14 mouse cellular contexts compared by ENCODE assay signal in genomic region chr5:123079568-123079967, GRCm38 (mm10). TPM values are rescaled to one million over a fixed set of nuclear protein-coding genes. Genes with fewer than 3 reads are reported as not detected.
A peak's percentile ranks its signal among the peaks of the same experiment; 100 is the strongest.
DNase-seq lines count a peak whose midpoint lies in the region; ATAC-seq and TF ChIP-seq lines count a peak whose summit lies in the region.
"Had no signal": no experiment of that assay in that cellular context is flagged by ENCODE, and none has a peak within 500 bp of the region (broad histone marks: within the 10 kb centered on the region; RNA-seq: fewer than 3 reads in every experiment).

No protein-coding gene starts in this region.

- no peaks in the 10 kb centered on the region for H3K9me3 ChIP-seq in embryonic facial prominence, embryonic 13.5 days
- H3K9me3 ChIP-seq in embryonic facial prominence, embryonic 10.5 days = peaks cover 6% of the 10 kb centered on the region; the same call in 1 of the 2 replicates
- H3K9me3 ChIP-seq in intestine, embryonic 14.5 days (ENCODE audit: control insufficient read depth, low read length) = 0 out of 2 replicates have a peak, but pooled peaks cover 4% of the 10 kb centered on the region
- H3K9me3 ChIP-seq in intestine, postnatal 0 days (ENCODE audit: control insufficient read depth) = no peaks in the 10 kb centered on the region
- H3K9me3 ChIP-seq in midbrain, embryonic 11.5 days (ENCODE audit: control insufficient read depth, low read length) = peaks cover 2% of the 10 kb centered on the region; the same call in 1 of the 2 replicates
- H3K9me3 ChIP-seq in midbrain, embryonic 14.5 days (ENCODE audit: control insufficient read depth, low read length) = no peaks in the 10 kb centered on the region
- H3K9me3 ChIP-seq: midbrain, embryonic 12.5 days; neural tube, embryonic 13.5 days had no signal

- WGBS in embryonic facial prominence, embryonic 13.5 days = 86% methylated on average over 1 of the region's 1 CpGs
- 84% methylated on average over 1 of the region's 1 CpGs for WGBS in embryonic facial prominence, embryonic 10.5 days
- 66% methylated on average over 1 of the region's 1 CpGs for WGBS in intestine, embryonic 14.5 days
- 88% methylated on average over 1 of the region's 1 CpGs for WGBS in intestine, postnatal 0 days
- 93% methylated on average over 1 of the region's 1 CpGs for WGBS in midbrain, embryonic 11.5 days
- WGBS in midbrain, embryonic 14.5 days = 91% methylated on average over 1 of the region's 1 CpGs

- no peaks in the 10 kb centered on the region for H3K36me3 ChIP-seq in embryonic facial prominence, embryonic 13.5 days
- peaks cover 4% of the 10 kb centered on the region; the same call in 1 of the 2 replicates for H3K36me3 ChIP-seq in embryonic facial prominence, embryonic 10.5 days (replicated peaks)
- no peaks in the 10 kb centered on the region for H3K36me3 ChIP-seq in intestine, embryonic 14.5 days (ENCODE audit: control insufficient read depth, insufficient read depth, low read length)
- no peaks in the 10 kb centered on the region for H3K36me3 ChIP-seq in intestine, postnatal 0 days (ENCODE audit: control insufficient read depth, insufficient read depth)
- H3K36me3 ChIP-seq in midbrain, embryonic 11.5 days (ENCODE audit: control insufficient read depth, insufficient read depth, low read length) = no peaks in the 10 kb centered on the region
- H3K36me3 ChIP-seq in midbrain, embryonic 14.5 days (ENCODE audit: control insufficient read depth, insufficient read depth, low read length) = no peaks in the 10 kb centered on the region
- no peaks in the 10 kb centered on the region for H3K36me3 ChIP-seq in myocyte (ENCODE audit: control insufficient read depth, insufficient read depth)
- H3K36me3 ChIP-seq: midbrain, embryonic 12.5 days; neural tube, embryonic 13.5 days had no signal

- DNase-seq in embryonic facial prominence, embryonic 10.5 days (ENCODE audit: low spot score) = no peak
- DNase-seq in intestine, embryonic 14.5 days (ENCODE audit: low spot score) = no peak
- DNase-seq in midbrain, embryonic 11.5 days (ENCODE audit: low spot score, missing footprints) = peak; percentile 10
- DNase-seq in midbrain, embryonic 14.5 days = no peak
- no peak for DNase-seq in T-cell, adult 2 months (ENCODE audit: low spot score)
- DNase-seq: cerebellum, adult 2 months; gastrocnemius, postnatal 10 days had no signal

- no peak overlapping the region for H3ac ChIP-seq in myocyte (ENCODE audit: control insufficient read depth, insufficient read length)

- H3K4me3 ChIP-seq in embryonic facial prominence, embryonic 13.5 days = no peak overlapping the region
- H3K4me3 ChIP-seq in embryonic facial prominence, embryonic 10.5 days = no peak overlapping the region
- H3K4me3 ChIP-seq in intestine, embryonic 14.5 days (ENCODE audit: low read depth, low read length) = no peak overlapping the region
- H3K4me3 ChIP-seq in intestine, postnatal 0 days (ENCODE audit: low read depth, low read length) = no peak overlapping the region
- no peak overlapping the region for H3K4me3 ChIP-seq in midbrain, embryonic 11.5 days (ENCODE audit: low read depth, low read length)
- H3K4me3 ChIP-seq in midbrain, embryonic 14.5 days (replicated peaks; ENCODE audit: low read depth, low read length) = no peak overlapping the region
- H3K4me3 ChIP-seq in myocyte = no peak overlapping the region
- H3K4me3 ChIP-seq: midbrain, embryonic 12.5 days; neural tube, embryonic 13.5 days had no signal

- H3K27me3 ChIP-seq in embryonic facial prominence, embryonic 13.5 days = no peaks in the 10 kb centered on the region
- H3K27me3 ChIP-seq in embryonic facial prominence, embryonic 10.5 days (replicated peaks; ENCODE audit: low read depth, poor library complexity, severe bottlenecking) = 0 out of 2 replicates have a peak, but pooled peaks cover 11% of the 10 kb centered on the region
- no peaks in the 10 kb centered on the region for H3K27me3 ChIP-seq in intestine, embryonic 14.5 days (replicated peaks; ENCODE audit: control insufficient read depth, insufficient read depth, low read length)
- no peaks in the 10 kb centered on the region for H3K27me3 ChIP-seq in intestine, postnatal 0 days (replicated peaks; ENCODE audit: control insufficient read depth, insufficient read depth, low read length)
- no peaks in the 10 kb centered on the region for H3K27me3 ChIP-seq in midbrain, embryonic 11.5 days (ENCODE audit: control insufficient read depth, insufficient read depth, low read length)
- H3K27me3 ChIP-seq in midbrain, embryonic 14.5 days (ENCODE audit: control insufficient read depth, insufficient read depth, low read length) = no peaks in the 10 kb centered on the region
- no peaks in the 10 kb centered on the region for H3K27me3 ChIP-seq in myocyte (ENCODE audit: control insufficient read depth, insufficient read depth, insufficient read length)
- H3K27me3 ChIP-seq: neural tube, embryonic 13.5 days had no signal

- peaks cover 35% of the 10 kb centered on the region for H3K79me2 ChIP-seq in myocyte (ENCODE audit: control insufficient read depth, insufficient read depth)

- no peak for TF ChIP-seq POLR2A in myocyte (IDR thresholded peaks at IDR 0.05; ENCODE audit: insufficient read length, low read depth)

- no peak overlapping the region for H3K4me2 ChIP-seq in embryonic facial prominence, embryonic 13.5 days
- no peak overlapping the region for H3K4me2 ChIP-seq in intestine, embryonic 14.5 days (ENCODE audit: low read length)
- H3K4me2 ChIP-seq in intestine, postnatal 0 days (replicated peaks; ENCODE audit: low read depth) = no peak overlapping the region
- no peak overlapping the region for H3K4me2 ChIP-seq in midbrain, embryonic 11.5 days
- H3K4me2 ChIP-seq in midbrain, embryonic 14.5 days (ENCODE audit: low read length) = no peak overlapping the region
- H3K4me2 ChIP-seq in myocyte (ENCODE audit: low read depth) = peak overlapping the region; percentile 40
- H3K4me2 ChIP-seq: midbrain, embryonic 12.5 days; neural tube, embryonic 13.5 days had no signal

- 0 out of 2 replicates have a peak overlapping the region, but pooled peaks have one; percentile 29 for H3K27ac ChIP-seq in embryonic facial prominence, embryonic 13.5 days
- no peak overlapping the region for H3K27ac ChIP-seq in embryonic facial prominence, embryonic 10.5 days (replicated peaks)
- H3K27ac ChIP-seq in intestine, embryonic 14.5 days (ENCODE audit: low read depth) = peak overlapping the region; percentile 33; the same call in 1 of the 2 replicates
- no peak overlapping the region for H3K27ac ChIP-seq in intestine, postnatal 0 days (ENCODE audit: low read depth, low read length)
- no peak overlapping the region for H3K27ac ChIP-seq in midbrain, embryonic 11.5 days (ENCODE audit: low read depth, low read length)
- H3K27ac ChIP-seq in midbrain, embryonic 14.5 days (replicated peaks; ENCODE audit: low read depth, low read length) = no peak overlapping the region
- H3K27ac ChIP-seq: midbrain, embryonic 12.5 days; neural tube, embryonic 13.5 days had no signal

- ATAC-seq in embryonic facial prominence, embryonic 13.5 days (ENCODE audit: insufficient number of reproducible peaks, insufficient read depth, low FRiP score, low TSS enrichment, low read depth) = no peak
- ATAC-seq in intestine, embryonic 14.5 days (replicated peaks; ENCODE audit: low FRiP score, low TSS enrichment, low read depth) = no peak
- no peak for ATAC-seq in intestine, postnatal 0 days
- no peak for ATAC-seq in midbrain, embryonic 11.5 days (ENCODE audit: low FRiP score)
- ATAC-seq in midbrain, embryonic 14.5 days (ENCODE audit: low FRiP score, low TSS enrichment) = no peak
- ATAC-seq: forebrain, embryonic 14.5 days had no signal

- no peak for TF ChIP-seq CTCF in intestine, postnatal 0 days (IDR thresholded peaks at IDR 0.05; ENCODE audit: low read depth)

- 0 out of 2 replicates have a peak overlapping the region, but pooled peaks have one; percentile 7 for H3K9ac ChIP-seq in embryonic facial prominence, embryonic 13.5 days
- no peak overlapping the region for H3K9ac ChIP-seq in intestine, embryonic 14.5 days (ENCODE audit: low read length)
- H3K9ac ChIP-seq in intestine, postnatal 0 days (ENCODE audit: low read depth, low read length) = no peak overlapping the region
- H3K9ac ChIP-seq in midbrain, embryonic 11.5 days (ENCODE audit: low read length) = no peak overlapping the region
- H3K9ac ChIP-seq in midbrain, embryonic 14.5 days (replicated peaks; ENCODE audit: low read length) = no peak overlapping the region
- H3K9ac ChIP-seq: midbrain, embryonic 12.5 days; neural tube, embryonic 13.5 days had no signal

- peaks cover 24% of the 10 kb centered on the region for H3K4me1 ChIP-seq in embryonic facial prominence, embryonic 13.5 days
- peaks cover 38% of the 10 kb centered on the region for H3K4me1 ChIP-seq in embryonic facial prominence, embryonic 10.5 days
- H3K4me1 ChIP-seq in intestine, embryonic 14.5 days (replicated peaks; ENCODE audit: control insufficient read depth, insufficient read depth, low read length) = peaks cover 25% of the 10 kb centered on the region
- no peaks in the 10 kb centered on the region; the same call in 1 of the 2 replicates for H3K4me1 ChIP-seq in intestine, postnatal 0 days (replicated peaks; ENCODE audit: control insufficient read depth, insufficient read depth, low read length)
- H3K4me1 ChIP-seq in midbrain, embryonic 11.5 days (ENCODE audit: control insufficient read depth, insufficient read depth, low read length) = peaks cover 8% of the 10 kb centered on the region
- H3K4me1 ChIP-seq in midbrain, embryonic 14.5 days (ENCODE audit: control insufficient read depth, insufficient read depth, low read length) = peaks cover 14% of the 10 kb centered on the region

RNA-seq across cellular contexts. Expression of gene Tmem120b, which starts 11.4 kb away (rescaled TPM):
- 14.4 and 15.8 TPM in 2 replicates for polyA plus RNA-seq in embryonic facial prominence, embryonic 13.5 days (2015; fragmentation: Nextera tagmentation; extraction: Ambion mirVana)
- 11.3 and 11.9 TPM in 2 replicates for polyA plus RNA-seq in embryonic facial prominence, embryonic 10.5 days (2016; fragmentation: Nextera tagmentation; extraction: Ambion mirVana)
- 8.9 and 10.0 TPM in 2 replicates for polyA plus RNA-seq in intestine, embryonic 14.5 days (2014; fragmentation: Nextera tagmentation; extraction: Ambion mirVana)
- polyA plus RNA-seq in intestine, postnatal 0 days (2015; fragmentation: Nextera tagmentation; extraction: Ambion mirVana) = 3.2 and 4.2 TPM in 2 replicates
- 7.6 and 7.9 TPM in 2 replicates for polyA plus RNA-seq in midbrain, embryonic 11.5 days (2014; fragmentation: Nextera tagmentation; extraction: Ambion mirVana)
- polyA plus RNA-seq in midbrain, embryonic 14.5 days (2014; fragmentation: Nextera tagmentation; extraction: Ambion mirVana) = 12.7 and 13.1 TPM in 2 replicates
- 41.3 TPM for polyA plus RNA-seq in myocyte (2012; fragmentation: generic; extraction: Trizol)

RNA-seq across cellular contexts. Expression of gene Morn3, which starts 32.8 kb away (rescaled TPM):
- not detected in 2 replicates for polyA plus RNA-seq in embryonic facial prominence, embryonic 13.5 days (2015; fragmentation: Nextera tagmentation; extraction: Ambion mirVana)
- not detected in 2 replicates for polyA plus RNA-seq in embryonic facial prominence, embryonic 10.5 days (2016; fragmentation: Nextera tagmentation; extraction: Ambion mirVana)
- polyA plus RNA-seq in intestine, embryonic 14.5 days (2014; fragmentation: Nextera tagmentation; extraction: Ambion mirVana) = 0.54 and 1.5 TPM in 2 replicates
- polyA plus RNA-seq in intestine, postnatal 0 days (2015; fragmentation: Nextera tagmentation; extraction: Ambion mirVana) = 0.43 TPM in 1 of 2 replicates, not detected in the other
- polyA plus RNA-seq in midbrain, embryonic 11.5 days (2014; fragmentation: Nextera tagmentation; extraction: Ambion mirVana) = not detected in 2 replicates
- not detected in 2 replicates for polyA plus RNA-seq in midbrain, embryonic 14.5 days (2014; fragmentation: Nextera tagmentation; extraction: Ambion mirVana)
- not detected for polyA plus RNA-seq in myocyte (2012; fragmentation: generic; extraction: Trizol)
- polyA plus RNA-seq: limb, embryonic 14.5 days; midbrain, embryonic 12.5 days had no signal

RNA-seq across cellular contexts. Expression of gene Rhof, which starts 52.9 kb away (rescaled TPM):
- polyA plus RNA-seq in embryonic facial prominence, embryonic 13.5 days (2015; fragmentation: Nextera tagmentation; extraction: Ambion mirVana) = 5.6 and 6.6 TPM in 2 replicates
- polyA plus RNA-seq in embryonic facial prominence, embryonic 10.5 days (2016; fragmentation: Nextera tagmentation; extraction: Ambion mirVana) = 1.2 and 2.2 TPM in 2 replicates
- polyA plus RNA-seq in intestine, embryonic 14.5 days (2014; fragmentation: Nextera tagmentation; extraction: Ambion mirVana) = 1.5 and 1.9 TPM in 2 replicates
- 17.0 TPM in 2 replicates for polyA plus RNA-seq in intestine, postnatal 0 days (2015; fragmentation: Nextera tagmentation; extraction: Ambion mirVana)
- polyA plus RNA-seq in midbrain, embryonic 11.5 days (2014; fragmentation: Nextera tagmentation; extraction: Ambion mirVana) = 1.6 TPM in 2 replicates
- 7.1 and 8.9 TPM in 2 replicates for polyA plus RNA-seq in midbrain, embryonic 14.5 days (2014; fragmentation: Nextera tagmentation; extraction: Ambion mirVana)
- polyA plus RNA-seq in myocyte (2012; fragmentation: generic; extraction: Trizol) = 1.6 TPM

Comparison
In these comparisons a context has a peak if more than half of its experiments do, and no peak if none do; other contexts are left out.
1. H3K27ac ChIP-seq: peak in embryonic facial prominence, embryonic 13.5 days (single experiment) and intestine, embryonic 14.5 days (single experiment); none in embryonic facial prominence, embryonic 10.5 days (single experiment), intestine, postnatal 0 days (single experiment), midbrain, embryonic 11.5 days (single experiment) and midbrain, embryonic 14.5 days (single experiment).